Mouse (Mus musculus) olfactory bulb, adult 2 months (tissue): ENCODE data around the gene Ahnak2.

Experiments
- CTCF ChIP-seq: fragments of 200-500 bp; IDR thresholded peaks from 2 replicates; pipeline ENCODE4 v1.5.1; 2012; ENCODE audit warnings: low read depth, mild to moderate bottlenecking, low read length, moderate library complexity; ENCODE audit not compliant: insufficient read depth
- POLR2A ChIP-seq: fragments of 200-500 bp; IDR thresholded peaks from 2 replicates; pipeline ENCODE4 v1.6.1; 2012; ENCODE audit warnings: mild to moderate bottlenecking, low read depth, low read length, moderate library complexity; ENCODE audit not compliant: insufficient read depth

DNA sequence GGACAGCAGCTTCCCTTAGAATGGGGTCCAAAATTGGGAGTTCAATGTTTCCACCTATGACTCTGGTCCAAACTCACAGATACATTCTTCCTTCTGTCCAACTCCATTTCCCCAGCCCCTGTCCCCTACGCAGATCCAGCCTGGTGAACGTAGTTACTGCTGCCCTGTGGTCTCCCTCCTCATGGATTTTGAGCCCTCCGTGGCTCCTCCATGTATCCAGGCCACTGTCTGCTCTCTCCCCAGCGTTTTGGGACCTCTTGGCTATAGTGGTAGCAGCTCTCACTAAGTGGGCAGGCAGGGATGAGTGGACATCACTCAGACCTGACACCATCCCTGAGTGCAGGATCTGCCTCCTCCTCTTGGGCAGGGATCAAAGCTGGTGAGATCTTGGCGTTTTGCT is 3.7 kb downstream of the Ahnak2 start:
- TF ChIP-seq CTCF (no peak), POLR2A (no peak)
